Mouse (Mus musculus) intestine, postnatal 0 days (tissue): ENCODE results near the gene Atat1. TPM values are rescaled to one million over a fixed set of nuclear protein-coding genes. Genes with fewer than 3 reads are reported as not detected.

ENCODE experiments used
- ATAC-seq: fragments of 200-750 bp; cut with Nextera tagmentation; 2 replicates; pipeline ENCODE4 v1.8.0; 2017; ENCODE audit warnings: mild to moderate bottlenecking, moderate TSS enrichment, moderate library complexity
- H3K27ac ChIP-seq: fragments of 300-500 bp; sonication (generic); 2 replicates; pipeline ENCODE4 v1.5.1; 2014; ENCODE audit warnings: mild to moderate bottlenecking, low read depth, low read length, moderate library complexity
- H3K27me3 ChIP-seq: fragments of 300-500 bp; sonication (generic); replicated peaks from 2 replicates; pipeline ENCODE4 v1.6.1; 2014; ENCODE audit warnings: low read length, mixed read lengths; ENCODE audit not compliant: control insufficient read depth, insufficient read depth
- H3K36me3 ChIP-seq: fragments of 300-500 bp; sonication (generic); 2 replicates; pipeline ENCODE4 v1.6.1; 2014; ENCODE audit warnings: mild to moderate bottlenecking, moderate library complexity; ENCODE audit not compliant: control insufficient read depth, insufficient read depth
- H3K4me1 ChIP-seq: fragments of 300-500 bp; sonication (generic); replicated peaks from 2 replicates; pipeline ENCODE4 v1.6.1; 2014; ENCODE audit warnings: antibody characterized with exemption, low read length, mixed read lengths; ENCODE audit not compliant: control insufficient read depth, insufficient read depth
- H3K4me2 ChIP-seq: fragments of 300-500 bp; sonication (generic); replicated peaks from 2 replicates; pipeline ENCODE4 v1.6.1; 2014; ENCODE audit warnings: low read depth, mild to moderate bottlenecking, moderate library complexity
- H3K4me3 ChIP-seq: fragments of 300-500 bp; sonication (generic); 2 replicates; pipeline ENCODE4 v1.5.1; 2014; ENCODE audit warnings: low read depth, low read length
- H3K9ac ChIP-seq: fragments of 300-500 bp; sonication (generic); 2 replicates; pipeline ENCODE4 v1.6.1; 2014; ENCODE audit warnings: mild to moderate bottlenecking, low read depth, low read length
- H3K9me3 ChIP-seq: fragments of 300-500 bp; sonication (generic); 2 replicates; pipeline ENCODE4 v1.6.1; 2016; ENCODE audit warnings: mixed run types; ENCODE audit not compliant: control insufficient read depth
- CTCF ChIP-seq: sonication (generic); IDR thresholded peaks from 2 replicates; pipeline ENCODE4 v1.5.1; 2016; ENCODE audit warnings: low read depth, mild to moderate bottlenecking, control low read depth, antibody characterized with exemption, moderate library complexity
- WGBS: fragments of 180-500 bp; shearing (Covaris S2); extraction: QIAGEN DNeasy Blood & Tissue Kit; methylation state at CpG from one replicate; pipeline ENCODE4 v1.1.7; 2014; 5-methylcytosine and 5-hydroxymethylcytosine counted together
- polyA plus RNA-seq: library from polyadenylated mRNA; unstranded; fragments of >200 nt; fragmentation: Nextera tagmentation; extraction: Ambion mirVana; gene quantifications from 2 replicates; pipeline ENCODE4 v1.2.1, GENCODE M21; 2015

Gene Atat1
- polyA plus RNA-seq, 1 experiment from 2014 or later = 11.9 TPM

DNA sequence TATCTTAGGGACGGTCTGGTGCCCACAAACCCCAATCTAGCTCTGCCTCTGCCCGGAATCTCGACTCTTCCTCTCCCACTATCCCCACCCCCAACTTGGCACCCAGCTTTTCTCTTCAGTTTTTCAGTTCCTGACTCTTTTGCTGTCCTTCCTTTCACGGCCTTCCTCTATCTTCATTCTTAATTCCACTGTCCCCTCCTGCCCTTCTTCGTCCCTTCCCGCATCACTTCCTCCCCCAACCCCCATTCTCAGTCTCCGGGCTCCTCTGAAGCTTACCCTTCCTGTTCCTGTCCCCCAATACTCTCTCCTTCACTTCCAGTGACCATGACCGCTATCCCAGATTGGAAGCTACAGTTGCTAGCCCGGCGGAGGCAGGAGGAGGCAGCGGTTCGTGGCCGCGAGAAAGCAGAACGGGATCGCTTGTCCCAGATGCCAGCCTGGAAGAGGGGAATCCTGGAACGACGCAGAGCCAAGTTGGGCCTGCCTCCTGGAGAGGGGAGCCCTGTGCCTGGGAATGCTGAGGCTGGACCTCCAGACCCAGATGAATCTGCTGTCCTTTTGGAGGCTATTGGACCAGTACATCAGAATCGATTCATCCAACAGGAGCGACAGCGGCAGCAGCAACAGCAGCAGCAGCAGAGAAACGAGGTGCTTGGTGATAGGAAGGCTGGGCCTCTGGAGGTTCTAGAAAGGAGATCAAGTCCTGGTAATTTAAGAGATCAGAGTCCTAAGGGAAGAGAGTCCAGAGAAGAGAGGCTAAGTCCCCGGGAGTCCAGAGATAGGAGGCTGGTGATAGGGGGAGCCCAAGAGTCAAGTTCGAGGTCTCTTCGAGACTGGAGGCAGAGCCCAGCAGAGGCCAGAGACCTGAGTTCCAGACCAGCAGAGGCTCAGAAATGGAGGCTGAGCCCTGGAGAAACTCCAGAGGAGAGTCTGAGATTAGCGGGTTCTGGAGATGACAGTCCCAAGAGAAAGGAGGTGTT is 42.7 kb downstream of the Atat1 start:
- WGBS = 20% methylated on average over 26 of the region's 26 CpGs
- Histone ChIP-seq H3K27ac (peak overlapping the region; percentile 87), H3K4me2 (peak overlapping the region; percentile 92), H3K9ac (peak overlapping the region; percentile 55), H3K36me3 (no peaks in the 10 kb centered on the region), H3K27me3 (no peaks in the 10 kb centered on the region), H3K9me3 (no peaks in the 10 kb centered on the region), H3K4me1 (no peaks in the 10 kb centered on the region), H3K4me3 (peak overlapping the region; percentile 61)
- no peak for ATAC-seq
- TF ChIP-seq CTCF = peak; percentile 58

DNA sequence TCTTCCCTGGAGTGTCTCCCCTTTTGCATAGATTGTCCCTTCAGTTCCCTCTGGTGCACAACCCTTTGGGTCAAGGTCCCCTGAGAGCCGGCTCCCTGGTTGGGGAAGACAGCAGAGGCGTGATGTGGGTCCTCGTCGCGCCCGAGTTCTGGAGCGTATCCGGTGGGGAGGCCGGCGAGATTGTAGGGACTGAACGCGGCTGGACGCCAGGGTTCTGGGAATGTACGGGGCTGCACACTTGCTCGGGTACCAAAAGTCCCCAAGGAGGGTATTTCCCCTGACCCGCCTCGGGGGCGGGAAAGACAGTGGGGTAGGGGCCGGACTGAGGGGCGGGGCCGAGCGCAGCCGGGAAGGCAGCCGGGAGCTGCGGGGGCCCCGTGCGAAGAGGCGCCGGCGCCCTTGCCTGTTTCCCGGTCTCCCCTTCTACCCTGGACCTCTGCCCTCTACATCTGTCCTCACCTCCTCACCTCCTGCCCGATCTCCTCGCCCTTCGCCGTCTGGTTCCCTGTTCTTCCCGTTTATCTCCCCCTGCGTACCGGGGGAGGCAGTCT is 43.5 kb downstream of the Atat1 start:
- no peak for TF ChIP-seq CTCF
- 0 out of 2 replicates have a peak, but pooled peaks have one; percentile 4 for ATAC-seq
- Histone ChIP-seq H3K9me3 (no peaks in the 10 kb centered on the region), H3K9ac (peak overlapping the region; percentile 55), H3K27ac (peak overlapping the region; percentile 87), H3K4me2 (peak overlapping the region; percentile 92), H3K4me3 (peak overlapping the region; percentile 61), H3K27me3 (no peaks in the 10 kb centered on the region), H3K36me3 (no peaks in the 10 kb centered on the region), H3K4me1 (no peaks in the 10 kb centered on the region)
- under 1% methylated on average over 38 of the region's 38 CpGs for WGBS

DNA sequence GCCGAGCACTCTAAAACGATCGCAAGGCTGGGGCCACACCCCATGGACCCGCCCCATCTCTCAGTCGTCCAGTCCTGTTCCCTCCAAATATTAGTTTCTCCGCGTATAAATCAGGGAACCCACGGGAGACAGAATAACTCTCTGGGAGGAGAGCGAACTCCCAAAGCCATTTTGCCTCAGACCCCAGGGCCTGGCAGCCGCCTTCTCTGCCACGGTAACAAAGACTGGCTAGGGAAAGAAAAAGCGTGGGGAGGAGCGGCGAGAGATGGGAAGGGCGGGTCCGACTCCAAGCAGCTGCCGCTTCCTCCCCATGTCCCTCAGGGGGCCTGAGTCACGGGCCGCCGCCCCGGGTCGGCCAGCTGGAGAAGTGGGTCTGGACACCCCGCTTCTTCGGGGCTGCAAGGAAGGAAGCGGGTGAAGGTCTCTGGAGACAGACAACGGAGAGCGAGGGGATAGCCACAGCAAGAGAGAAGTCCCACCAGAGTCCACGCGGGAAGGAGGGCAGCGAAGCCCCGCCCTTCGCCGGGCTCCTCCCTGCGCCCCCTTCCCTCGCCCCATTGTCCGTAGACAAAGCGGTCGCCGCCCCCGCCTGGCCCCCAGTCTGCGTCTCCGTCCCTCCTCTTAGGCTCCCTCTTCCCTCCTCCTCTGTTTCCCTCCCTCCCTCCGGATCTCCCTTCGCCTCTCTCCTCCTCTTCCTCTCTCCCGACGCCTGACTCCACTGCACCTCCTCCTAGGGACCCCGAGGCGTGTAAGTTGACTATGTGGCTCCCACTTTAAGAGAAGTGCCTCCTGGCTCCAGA is 44.2 kb downstream of the Atat1 start, which contains the start of gene Ppp1r18:
Gene Ppp1r18 (plus strand): TSS at position 113 of the 800 bp plus-strand sequence.
- WGBS = 1% methylated on average over 47 of the region's 48 CpGs
- TF ChIP-seq CTCF = no peak
- Histone ChIP-seq H3K4me2 (peak within 1 kb of the TSS; percentile 92), H3K27me3 (no peaks in the 10 kb centered on the region), H3K4me3 (peak within 1 kb of the TSS; percentile 61), H3K9ac (peak within 1 kb of the TSS; percentile 55), H3K36me3 (no peaks in the 10 kb centered on the region), H3K9me3 (no peaks in the 10 kb centered on the region), H3K27ac (peak within 1 kb of the TSS; percentile 87), H3K4me1 (no peaks in the 10 kb centered on the region)
- peak; percentile 15; the same call in 1 of the 2 replicates for ATAC-seq

DNA sequence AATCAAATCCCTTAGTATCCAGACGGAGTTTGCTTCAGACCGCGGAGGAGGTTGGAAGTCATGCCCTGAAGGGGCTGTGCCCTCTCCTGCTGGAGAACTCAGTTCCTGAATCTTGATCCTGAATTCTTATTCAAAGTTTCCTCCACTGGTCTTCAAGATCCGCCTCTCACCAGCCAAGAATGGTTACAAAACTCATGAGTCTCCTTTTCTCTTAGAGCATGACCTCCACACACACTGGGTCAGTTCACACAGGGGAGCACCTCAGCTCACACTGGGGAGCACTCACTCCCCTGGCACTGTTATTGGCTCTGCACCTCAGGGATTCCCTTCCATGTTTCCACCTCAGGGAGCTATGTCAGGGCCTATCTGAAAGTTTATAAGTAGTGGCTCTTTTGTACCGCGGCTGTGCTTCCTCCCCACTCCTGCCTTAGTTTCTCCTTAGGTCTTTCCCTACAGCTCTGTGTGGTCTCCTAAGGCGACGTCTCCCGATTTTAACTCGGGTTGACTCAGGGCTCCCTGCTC is 45.0 kb downstream of the Atat1 start:
- Histone ChIP-seq H3K27ac (peak overlapping the region; percentile 87; the same call in 1 of the 2 replicates), H3K4me3 (peak overlapping the region; percentile 61), H3K4me2 (peak overlapping the region; percentile 92), H3K27me3 (no peaks in the 10 kb centered on the region), H3K36me3 (no peaks in the 10 kb centered on the region), H3K9ac (peak overlapping the region; percentile 55; the same call in 1 of the 2 replicates), H3K9me3 (no peaks in the 10 kb centered on the region), H3K4me1 (no peaks in the 10 kb centered on the region)
- whole genome bisulfite sequencing = 41% methylated on average over 10 of the region's 10 CpGs
- no peak for TF ChIP-seq CTCF
- ATAC-seq = no peak

DNA sequence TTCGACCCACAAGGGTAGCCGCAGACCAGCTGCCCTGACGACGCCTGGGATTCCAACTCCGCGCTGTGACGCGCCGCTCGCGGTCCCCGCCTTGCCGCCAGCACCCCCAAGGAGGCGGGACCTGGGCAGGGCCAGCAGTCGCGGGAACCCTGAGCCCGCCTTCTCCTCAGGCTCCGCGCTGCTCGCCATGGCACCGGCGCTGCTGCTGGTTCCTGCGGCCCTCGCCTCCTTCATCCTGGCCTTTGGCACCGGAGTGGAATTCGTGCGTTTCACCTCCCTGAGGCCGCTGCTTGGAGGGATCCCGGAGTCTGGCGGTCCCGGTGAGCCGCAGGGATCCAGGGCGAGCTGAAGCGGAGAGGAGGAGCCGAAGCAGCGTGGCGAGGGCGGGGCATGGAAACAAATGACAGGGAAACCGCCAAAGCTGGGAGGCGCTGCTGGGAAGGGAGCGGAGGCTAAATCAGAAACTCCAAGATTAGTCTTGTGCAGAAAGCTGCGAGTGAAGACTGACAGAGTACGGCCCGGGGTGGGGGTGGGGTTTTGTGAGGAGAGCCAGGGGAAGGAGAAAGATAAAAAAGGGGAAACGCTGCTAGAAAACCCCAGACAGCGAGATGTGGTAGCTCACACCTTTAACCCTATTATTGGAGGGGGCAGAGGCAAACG is 48.5 kb downstream of the Atat1 start, which contains the start of gene Nrm:
Gene Nrm (plus strand): TSS at position 121 of the 660 bp plus-strand sequence.
- TF ChIP-seq CTCF = peak; percentile 74
- Histone ChIP-seq H3K9ac (peak within 1 kb of the TSS; percentile 53), H3K4me1 (no peaks in the 10 kb centered on the region), H3K27ac (peak within 1 kb of the TSS; percentile 50; the same call in 1 of the 2 replicates), H3K4me3 (peak within 1 kb of the TSS; percentile 73), H3K4me2 (peak within 1 kb of the TSS; percentile 81), H3K9me3 (no peaks in the 10 kb centered on the region), H3K27me3 (no peaks in the 10 kb centered on the region), H3K36me3 (peaks cover 9% of the 10 kb centered on the region; the same call in 1 of the 2 replicates)
- under 1% methylated on average over 47 of the region's 47 CpGs for WGBS
- peak; percentile 90 for ATAC-seq
